Mouse (Mus musculus): ENCODE measurements at regions not wholly inside any gene's neighbourhood (a gene's known extent, or its start where the extent isn't known, plus 50 kb on each side); places are given as distances from the start of the nearest gene placed in this dataset.
A peak's percentile ranks its signal among the peaks of the same experiment; 100 is the strongest.

GRCm38 (mm10) chr9:31608084-31608870 is 144.0 kb upstream of the Tmem45b start:
- Histone ChIP-seq H3K9me3 (no peaks in the 10 kb centered on the region), H3K36me3 (replicated peaks) (no peaks in the 10 kb centered on the region), H3K27me3 (replicated peaks; ENCODE audit: low read depth, poor library complexity, severe bottlenecking) (no peaks in the 10 kb centered on the region), H3K4me1 (peaks cover 4% of the 10 kb centered on the region; the same call in 1 of the 2 replicates), H3K27ac (replicated peaks) (no peak overlapping the region), H3K4me3 (no peak overlapping the region)
- DNase-seq (ENCODE audit: low spot score) = no peak
- 75% methylated on average over 8 of the region's 8 CpGs for WGBS

DNA sequence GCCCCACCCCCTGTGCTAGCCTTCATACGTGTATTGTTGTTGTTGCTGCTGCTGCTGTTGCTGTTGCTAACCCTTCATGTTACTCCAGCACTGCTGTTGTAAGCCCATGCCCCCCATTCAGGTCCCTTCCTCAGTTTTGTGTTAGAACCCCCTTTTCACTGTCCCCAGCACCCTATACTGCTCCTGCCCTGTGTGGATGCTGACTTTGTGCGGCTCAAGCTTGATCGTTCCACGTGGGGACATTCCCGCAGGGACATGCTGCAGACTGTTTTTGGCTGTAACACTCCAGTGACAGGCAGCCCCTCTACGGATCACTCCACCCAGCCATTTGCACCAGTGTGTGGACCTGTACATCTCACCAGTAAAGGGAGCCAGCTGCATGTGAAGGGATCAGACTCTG is 142.7 kb upstream of the Tmem45b start:
- H3K4me3 ChIP-seq = no peak overlapping the region
- no peak for DNase-seq (ENCODE audit: low spot score)
- no peak overlapping the region for H3K27ac ChIP-seq (replicated peaks)
- H3K36me3 ChIP-seq (replicated peaks) = no peaks in the 10 kb centered on the region
- no peaks in the 10 kb centered on the region for H3K27me3 ChIP-seq (replicated peaks; ENCODE audit: low read depth, poor library complexity, severe bottlenecking)
- H3K4me1 ChIP-seq = peaks cover 4% of the 10 kb centered on the region; the same call in 1 of the 2 replicates
- WGBS = 91% methylated on average over 6 of the region's 6 CpGs
- H3K9me3 ChIP-seq = no peaks in the 10 kb centered on the region

GRCm38 (mm10) chr9:31604497-31605090 is 140.3 kb upstream of the Tmem45b start:
- Histone ChIP-seq H3K27ac (replicated peaks) (no peak overlapping the region), H3K4me3 (no peak overlapping the region), H3K4me1 (no peaks in the 10 kb centered on the region), H3K27me3 (replicated peaks; ENCODE audit: low read depth, poor library complexity, severe bottlenecking) (no peaks in the 10 kb centered on the region), H3K9me3 (no peaks in the 10 kb centered on the region), H3K36me3 (replicated peaks) (no peaks in the 10 kb centered on the region)
- no peak for DNase-seq (ENCODE audit: low spot score)
- WGBS = 80% methylated on average over 6 of the region's 6 CpGs

DNA sequence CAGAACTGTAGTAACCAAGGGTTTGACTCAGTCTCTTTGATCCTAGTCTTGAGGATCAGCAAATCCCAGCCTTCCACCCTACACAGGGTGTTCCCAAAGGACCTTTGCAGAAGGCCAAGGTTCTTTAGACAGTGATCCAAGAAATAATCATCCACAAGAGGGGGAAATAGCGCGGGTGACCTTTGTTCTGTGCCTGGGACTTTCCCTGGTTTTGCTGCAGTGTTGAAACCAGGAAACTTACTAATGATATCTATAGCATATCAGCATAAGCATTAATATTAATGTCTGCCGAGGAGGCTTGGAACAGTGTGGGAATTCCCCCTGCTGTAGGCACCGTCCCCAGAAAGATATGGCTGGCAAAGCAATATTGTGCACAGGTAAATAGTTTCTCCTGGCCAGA is 138.4 kb upstream of the Tmem45b start:
- Histone ChIP-seq H3K4me1 (no peaks in the 10 kb centered on the region), H3K27me3 (replicated peaks; ENCODE audit: low read depth, poor library complexity, severe bottlenecking) (no peaks in the 10 kb centered on the region), H3K4me3 (no peak overlapping the region), H3K36me3 (replicated peaks) (no peaks in the 10 kb centered on the region), H3K27ac (replicated peaks) (no peak overlapping the region), H3K9me3 (no peaks in the 10 kb centered on the region)
- 94% methylated on average over 4 of the region's 4 CpGs for WGBS
- no peak for DNase-seq (ENCODE audit: low spot score)

DNA sequence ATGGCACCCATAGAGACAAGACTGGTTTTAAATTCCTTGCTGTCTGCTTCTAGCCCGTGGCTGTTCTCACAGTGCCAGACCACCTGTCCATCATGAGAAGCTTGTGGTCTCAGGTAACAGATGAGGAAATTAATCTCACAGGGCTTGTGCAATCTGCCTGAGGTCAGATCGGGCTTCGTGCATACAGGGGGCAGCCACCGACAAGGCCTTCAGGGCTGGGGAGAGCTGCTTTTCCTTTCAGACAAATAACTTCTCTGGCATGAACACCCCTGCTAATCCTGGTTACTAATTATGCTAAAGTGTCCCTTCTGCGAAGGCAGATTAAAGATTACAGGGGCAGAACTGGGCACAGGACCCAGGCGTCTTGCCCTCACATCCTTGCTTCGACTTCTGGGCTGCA is 130.8 kb upstream of the Tmem45b start:
- Histone ChIP-seq H3K27ac (replicated peaks) (no peak overlapping the region), H3K36me3 (replicated peaks) (no peaks in the 10 kb centered on the region), H3K4me3 (no peak overlapping the region), H3K9me3 (no peaks in the 10 kb centered on the region), H3K27me3 (replicated peaks; ENCODE audit: low read depth, poor library complexity, severe bottlenecking) (no peaks in the 10 kb centered on the region), H3K4me1 (peaks cover 8% of the 10 kb centered on the region; the same call in 1 of the 2 replicates)
- WGBS = 70% methylated on average over 7 of the region's 7 CpGs
- no peak for DNase-seq (ENCODE audit: low spot score)

DNA sequence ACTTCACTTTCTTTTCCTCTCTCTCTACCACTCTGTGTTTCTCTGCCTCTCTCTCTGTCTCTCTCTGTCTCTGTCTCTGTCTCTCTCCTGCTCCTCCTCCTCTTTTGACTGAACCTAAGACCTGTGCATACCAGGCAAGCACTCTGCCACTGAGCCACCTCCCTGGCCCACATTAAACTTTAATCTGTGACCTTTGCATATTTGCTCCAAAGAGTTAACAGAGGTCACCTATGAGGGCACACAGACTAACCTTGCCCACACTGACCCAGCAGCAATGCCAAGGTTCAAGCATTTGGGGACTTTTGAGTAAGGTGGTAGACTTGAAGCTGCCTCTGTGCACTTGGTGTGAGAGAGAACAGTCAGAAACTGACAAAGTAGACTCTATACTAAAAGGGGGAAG is 123.4 kb upstream of the Tmem45b start:
- Histone ChIP-seq H3K9me3 (no peaks in the 10 kb centered on the region), H3K4me3 (no peak overlapping the region), H3K36me3 (replicated peaks) (no peaks in the 10 kb centered on the region), H3K27me3 (replicated peaks; ENCODE audit: low read depth, poor library complexity, severe bottlenecking) (no peaks in the 10 kb centered on the region), H3K4me1 (no peaks in the 10 kb centered on the region), H3K27ac (replicated peaks) (no peak overlapping the region)
- DNase-seq (ENCODE audit: low spot score) = no peak

- DNase-seq (ENCODE audit: low spot score) = no peak
- 82% methylated on average over 10 of the region's 10 CpGs for WGBS
These were observed 119.7 kb upstream of the Tmem45b start for GRCm38 (mm10) chr9:31583983-31584382.

GRCm38 (mm10) chr9:31582947-31583346 is 118.7 kb upstream of the Tmem45b start:
- Histone ChIP-seq H3K9me3 (no peaks in the 10 kb centered on the region), H3K27me3 (replicated peaks; ENCODE audit: low read depth, poor library complexity, severe bottlenecking) (no peaks in the 10 kb centered on the region), H3K4me3 (no peak overlapping the region), H3K27ac (replicated peaks) (no peak overlapping the region), H3K4me1 (no peaks in the 10 kb centered on the region), H3K36me3 (replicated peaks) (no peaks in the 10 kb centered on the region)
- WGBS = 76% methylated on average over 7 of the region's 7 CpGs
- no peak for DNase-seq (ENCODE audit: low spot score)

More at GRCm38 (mm10) chr9:31583983-31584382, 119.7 kb upstream of the Tmem45b start:
- Histone ChIP-seq H3K27ac (replicated peaks) (no peak overlapping the region), H3K36me3 (replicated peaks) (no peaks in the 10 kb centered on the region), H3K4me3 (no peak overlapping the region), H3K27me3 (replicated peaks; ENCODE audit: low read depth, poor library complexity, severe bottlenecking) (no peaks in the 10 kb centered on the region), H3K9me3 (no peaks in the 10 kb centered on the region), H3K4me1 (no peaks in the 10 kb centered on the region)

GRCm38 (mm10) chr9:31578506-31579173 is 114.4 kb upstream of the Tmem45b start:
- Histone ChIP-seq H3K27me3 (replicated peaks; ENCODE audit: low read depth, poor library complexity, severe bottlenecking) (no peaks in the 10 kb centered on the region), H3K4me3 (no peak overlapping the region), H3K36me3 (replicated peaks) (no peaks in the 10 kb centered on the region), H3K27ac (replicated peaks) (no peak overlapping the region), H3K9me3 (no peaks in the 10 kb centered on the region), H3K4me1 (no peaks in the 10 kb centered on the region)
- DNase-seq (ENCODE audit: low spot score) = no peak
- 88% methylated on average over 8 of the region's 8 CpGs for whole genome bisulfite sequencing

- H3K9me3 ChIP-seq = no peaks in the 10 kb centered on the region
- no peaks in the 10 kb centered on the region for H3K27me3 ChIP-seq (replicated peaks; ENCODE audit: low read depth, poor library complexity, severe bottlenecking)
- no peaks in the 10 kb centered on the region for H3K36me3 ChIP-seq (replicated peaks)
- H3K4me1 ChIP-seq = no peaks in the 10 kb centered on the region
- WGBS = 75% methylated on average over 7 of the region's 7 CpGs
- no peak overlapping the region for H3K4me3 ChIP-seq
- H3K27ac ChIP-seq (replicated peaks) = no peak overlapping the region
- DNase-seq (ENCODE audit: low spot score) = no peak
These were observed 112.8 kb upstream of the Tmem45b start for GRCm38 (mm10) chr9:31577066-31577465.

- Histone ChIP-seq H3K36me3 (replicated peaks) (no peaks in the 10 kb centered on the region), H3K4me3 (no peak overlapping the region), H3K27me3 (replicated peaks; ENCODE audit: low read depth, poor library complexity, severe bottlenecking) (no peaks in the 10 kb centered on the region), H3K27ac (replicated peaks) (no peak overlapping the region), H3K4me1 (0 out of 2 replicates have a peak, but pooled peaks cover 3% of the 10 kb centered on the region), H3K9me3 (no peaks in the 10 kb centered on the region)
- WGBS = 80% methylated on average over 10 of the region's 10 CpGs
- DNase-seq (ENCODE audit: low spot score) = no peak
These were observed 102.8 kb upstream of the Tmem45b start for GRCm38 (mm10) chr9:31567029-31567428.

DNA sequence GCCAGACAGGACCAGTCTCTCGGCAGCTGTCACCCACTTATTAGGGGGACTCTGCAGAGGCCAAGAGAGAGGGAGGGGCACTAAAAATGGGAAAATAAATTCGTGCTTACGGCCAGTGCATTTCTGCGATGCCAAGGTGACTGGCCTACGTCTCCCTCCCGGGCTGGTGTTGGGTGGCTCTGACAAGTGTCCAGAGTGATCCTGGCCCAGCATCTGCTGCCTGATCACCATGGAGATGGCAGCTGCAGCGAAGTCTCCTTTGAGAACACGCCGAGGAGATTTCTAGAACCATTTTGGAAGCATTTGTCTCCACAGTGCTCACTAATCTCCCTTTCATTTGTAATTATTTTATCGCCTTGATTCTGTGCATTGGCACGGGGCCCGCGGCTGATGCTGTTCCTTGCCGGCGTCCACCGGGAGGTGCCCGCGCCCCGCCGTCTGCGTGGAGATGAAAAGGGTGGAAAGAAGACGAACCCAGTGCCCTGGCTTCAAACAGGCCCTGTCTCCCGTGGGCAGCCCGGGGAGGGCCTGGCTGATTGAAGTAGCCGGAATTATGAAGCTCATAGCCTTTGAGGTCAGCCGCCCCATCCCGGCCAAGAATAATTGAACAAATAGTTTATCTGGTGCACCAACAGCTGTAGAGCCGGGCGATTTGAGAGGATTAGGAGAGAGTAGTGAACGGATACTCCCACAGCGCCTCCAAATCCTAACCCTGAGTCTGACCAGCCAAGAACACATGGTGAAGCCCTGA is 102.2 kb upstream of the Tmem45b start:
- WGBS = 85% methylated on average over 31 of the region's 31 CpGs

More for the DNA sequence above, 102.2 kb upstream of the Tmem45b start:
- DNase-seq (ENCODE audit: low spot score) = peak; percentile 23
- no peak overlapping the region for H3K4me3 ChIP-seq
- H3K27ac ChIP-seq (replicated peaks) = no peak overlapping the region
- H3K4me1 ChIP-seq = 0 out of 2 replicates have a peak, but pooled peaks cover 3% of the 10 kb centered on the region
- H3K36me3 ChIP-seq (replicated peaks) = no peaks in the 10 kb centered on the region
- H3K27me3 ChIP-seq (replicated peaks; ENCODE audit: low read depth, poor library complexity, severe bottlenecking) = no peaks in the 10 kb centered on the region
- H3K9me3 ChIP-seq = no peaks in the 10 kb centered on the region
